Mouse (Mus musculus) layer of hippocampus, adult 11-12 months (tissue): ENCODE results near the gene Fhad1.

ENCODE experiments used
- DNase-seq: peaks from one replicate; pipeline ENCODE4 v3.0.0; 2022; ENCODE audit warnings: low spot score

Gene Fhad1

GRCm38 (mm10) chr4:141881950-141882349 is 132.9 kb downstream of the Fhad1 start:
- no peak for DNase-seq

- no peak for DNase-seq
Observed at GRCm38 (mm10) chr4:141881289-141881914, 133.5 kb downstream of the Fhad1 start.

- no peak for DNase-seq
Observed at GRCm38 (mm10) chr4:141879875-141880274, 135.0 kb downstream of the Fhad1 start.

- no peak for DNase-seq
Observed at GRCm38 (mm10) chr4:141879074-141879473, 135.8 kb downstream of the Fhad1 start.

- no peak for DNase-seq
Observed at GRCm38 (mm10) chr4:141878621-141879020, 136.3 kb downstream of the Fhad1 start.

GRCm38 (mm10) chr4:141875481-141876108 is 139.3 kb downstream of the Fhad1 start:
- DNase-seq: no peak

- DNase-seq: peak; percentile 80
Observed at GRCm38 (mm10) chr4:141874601-141875460, 140.1 kb downstream of the Fhad1 start, which contains the start of gene Efhd2. Gene Efhd2 (minus strand): TSS chr4:141874920.

GRCm38 (mm10) chr4:141874111-141874600 is 140.7 kb downstream of the Fhad1 start:
- no peak for DNase-seq

GRCm38 (mm10) chr4:141872977-141873376 is 141.9 kb downstream of the Fhad1 start:
- no peak for DNase-seq

- peak; percentile 76 for DNase-seq
Observed at GRCm38 (mm10) chr4:141871909-141872308, 143.0 kb downstream of the Fhad1 start.

GRCm38 (mm10) chr4:141871333-141871725 is 143.6 kb downstream of the Fhad1 start:
- DNase-seq: no peak

GRCm38 (mm10) chr4:141870666-141871332 is 144.1 kb downstream of the Fhad1 start:
- DNase-seq: peak; percentile 45

GRCm38 (mm10) chr4:141869436-141870215 is 145.3 kb downstream of the Fhad1 start:
- no peak for DNase-seq

GRCm38 (mm10) chr4:141868051-141868450 is 146.8 kb downstream of the Fhad1 start:
- no peak for DNase-seq

- DNase-seq: peak; percentile 77
Observed at GRCm38 (mm10) chr4:141867498-141867897, 147.4 kb downstream of the Fhad1 start.

GRCm38 (mm10) chr4:141866933-141867490 is 147.9 kb downstream of the Fhad1 start:
- no peak for DNase-seq

- DNase-seq: no peak
Observed at GRCm38 (mm10) chr4:141865600-141865999, 149.3 kb downstream of the Fhad1 start.

- no peak for DNase-seq
Observed at GRCm38 (mm10) chr4:141865006-141865405, 149.9 kb downstream of the Fhad1 start.

GRCm38 (mm10) chr4:141864506-141864905 is 150.4 kb downstream of the Fhad1 start:
- no peak for DNase-seq

- no peak for DNase-seq
Observed at GRCm38 (mm10) chr4:141863726-141864280, 151.1 kb downstream of the Fhad1 start.

GRCm38 (mm10) chr4:141862867-141863266 is 152.0 kb downstream of the Fhad1 start:
- DNase-seq: no peak
